Mouse (Mus musculus) limb, embryonic 11.5 days (tissue): ENCODE measurements around the gene Tmem253. TPM values are rescaled to one million over a fixed set of nuclear protein-coding genes. Genes with fewer than 3 reads are reported as not detected.
A peak's percentile ranks its signal among the peaks of the same experiment; 100 is the strongest.

Source experiments
- ATAC-seq: fragments of 200-750 bp; cut with Nextera tagmentation; 2 replicates; pipeline ENCODE4 v1.8.0; 2017; ENCODE audit warnings: low read depth; ENCODE audit not compliant: insufficient number of reproducible peaks, low FRiP score, low TSS enrichment
- DNase-seq: peaks from one replicate; pipeline ENCODE4 v3.0.0-alpha.2; 2015; ENCODE audit warnings: low spot score
- H3K27ac ChIP-seq: fragments of 300-500 bp; sonication (generic); replicated peaks from 2 replicates; pipeline ENCODE4 v1.5.1; 2014; ENCODE audit warnings: low read depth, mild to moderate bottlenecking, low read length
- H3K27me3 ChIP-seq: fragments of 300-500 bp; sonication (generic); 2 replicates; pipeline ENCODE4 v1.6.1; 2014; ENCODE audit warnings: mild to moderate bottlenecking, low read length, mixed read lengths; ENCODE audit not compliant: control insufficient read depth, insufficient read depth
- H3K36me3 ChIP-seq: fragments of 300-500 bp; sonication (generic); 2 replicates; pipeline ENCODE4 v1.6.1; 2014; ENCODE audit warnings: mild to moderate bottlenecking, low read length, moderate library complexity, mixed read lengths; ENCODE audit not compliant: control insufficient read depth, insufficient read depth
- H3K4me1 ChIP-seq: fragments of 300-500 bp; sonication (generic); 2 replicates; pipeline ENCODE4 v1.6.1; 2014; ENCODE audit warnings: low read length, mixed read lengths; ENCODE audit not compliant: control insufficient read depth, insufficient read depth
- H3K4me2 ChIP-seq: fragments of 300-500 bp; sonication (generic); 2 replicates; pipeline ENCODE4 v1.6.1; 2014; ENCODE audit warnings: low read depth, mild to moderate bottlenecking, moderate library complexity; ENCODE audit not compliant: severe bottlenecking
- H3K4me3 ChIP-seq: fragments of 300-500 bp; sonication (generic); 2 replicates; pipeline ENCODE4 v1.5.1; 2014; ENCODE audit warnings: low read depth, low read length
- H3K9ac ChIP-seq: fragments of 300-500 bp; sonication (generic); 2 replicates; pipeline ENCODE4 v1.6.1; 2014; ENCODE audit warnings: mild to moderate bottlenecking, low read length
- H3K9me3 ChIP-seq: fragments of 300-500 bp; sonication (generic); 2 replicates; pipeline ENCODE4 v1.6.1; 2016; ENCODE audit warnings: low read length; ENCODE audit not compliant: control insufficient read depth
- WGBS: fragments of 180-500 bp; shearing (Covaris S2); extraction: QIAGEN DNeasy Blood & Tissue Kit; methylation state at CpG from one replicate; pipeline ENCODE4 v1.1.7; 2014; 5-methylcytosine and 5-hydroxymethylcytosine counted together
- polyA plus RNA-seq: library from polyadenylated mRNA; unstranded; fragments of >200 nt; fragmentation: Nextera tagmentation; extraction: Ambion mirVana; gene quantifications from 2 replicates; pipeline ENCODE4 v1.2.1, GENCODE M21; 2014

Gene Tmem253
- polyA plus RNA-seq, 1 experiment from 2014 or later = 1.3 TPM

DNA sequence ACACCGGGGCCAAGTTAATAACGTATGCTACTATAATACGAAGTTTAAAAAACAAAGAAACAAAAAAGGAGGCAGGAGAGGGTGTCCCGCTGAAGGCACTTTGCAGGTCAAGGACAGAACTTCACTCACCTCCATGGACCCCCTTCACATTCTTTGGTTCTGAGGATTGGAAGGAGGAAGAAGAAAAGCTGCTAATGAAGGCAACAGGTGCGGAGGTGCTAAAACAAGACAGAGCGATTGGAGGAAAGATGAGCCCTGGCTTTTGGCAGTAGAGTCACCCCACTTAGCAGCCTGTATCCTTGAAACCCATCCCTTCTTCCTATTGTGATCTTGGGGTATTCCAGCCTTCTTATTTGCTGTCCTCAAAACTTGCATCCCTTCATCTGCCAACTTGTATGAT lies 5.6 kb upstream of the Tmem253 start:
- WGBS = 61% methylated on average over 6 of the region's 6 CpGs
- Histone ChIP-seq H3K36me3 (peaks cover 15% of the 10 kb centered on the region), H3K9me3 (no peaks in the 10 kb centered on the region), H3K4me1 (peaks cover 32% of the 10 kb centered on the region), H3K4me2 (peak overlapping the region; percentile 29; the same call in 1 of the 2 replicates), H3K9ac (no peak overlapping the region), H3K27ac (no peak overlapping the region), H3K27me3 (no peaks in the 10 kb centered on the region), H3K4me3 (no peak overlapping the region)
- ATAC-seq (no peak), DNase-seq (no peak)

DNA sequence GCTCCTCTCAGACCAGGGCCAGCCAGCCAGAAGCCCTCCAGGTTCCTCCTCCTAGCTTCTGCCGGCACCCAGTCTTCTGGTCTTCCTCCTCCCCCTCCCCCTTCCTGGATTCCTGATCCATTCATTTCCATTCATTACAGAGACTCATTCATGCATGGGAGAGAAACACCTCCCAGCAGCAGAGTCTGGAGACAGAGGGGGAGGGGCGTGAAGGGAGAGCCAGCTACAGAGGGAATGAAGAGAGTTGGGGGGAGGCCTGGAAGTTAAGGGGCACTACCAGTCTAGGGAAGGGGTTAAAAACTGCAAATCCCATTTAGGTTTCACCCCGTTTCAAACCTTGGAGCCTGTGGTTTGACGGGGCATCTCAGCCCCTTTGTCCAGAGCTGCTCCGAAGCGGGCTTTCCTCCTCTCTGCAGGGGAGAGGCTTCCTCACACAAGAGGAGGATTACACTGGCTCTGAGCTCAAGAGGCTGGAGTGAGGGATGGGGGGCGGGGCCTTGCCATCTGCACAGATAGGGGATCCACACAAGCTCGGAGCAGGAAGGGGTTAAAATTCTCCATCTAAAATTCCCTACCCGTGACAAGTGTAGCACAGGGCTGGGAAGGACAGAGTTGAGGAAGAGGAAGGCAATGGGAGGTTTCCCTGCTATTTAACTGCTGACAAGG lies 4.9 kb upstream of the Tmem253 start:
- 1% methylated on average over 9 of the region's 9 CpGs for WGBS
- Histone ChIP-seq H3K27me3 (no peaks in the 10 kb centered on the region), H3K9ac (peak overlapping the region; percentile 43), H3K4me2 (peak overlapping the region; percentile 29), H3K27ac (peak overlapping the region; percentile 58; the same call in 1 of the 2 replicates), H3K36me3 (peaks cover 10% of the 10 kb centered on the region), H3K4me3 (peak overlapping the region; percentile 10; the same call in 1 of the 2 replicates), H3K9me3 (no peaks in the 10 kb centered on the region), H3K4me1 (peaks cover 35% of the 10 kb centered on the region)
- ATAC-seq (peak; percentile 32; the same call in 1 of the 2 replicates), DNase-seq (no peak)

DNA sequence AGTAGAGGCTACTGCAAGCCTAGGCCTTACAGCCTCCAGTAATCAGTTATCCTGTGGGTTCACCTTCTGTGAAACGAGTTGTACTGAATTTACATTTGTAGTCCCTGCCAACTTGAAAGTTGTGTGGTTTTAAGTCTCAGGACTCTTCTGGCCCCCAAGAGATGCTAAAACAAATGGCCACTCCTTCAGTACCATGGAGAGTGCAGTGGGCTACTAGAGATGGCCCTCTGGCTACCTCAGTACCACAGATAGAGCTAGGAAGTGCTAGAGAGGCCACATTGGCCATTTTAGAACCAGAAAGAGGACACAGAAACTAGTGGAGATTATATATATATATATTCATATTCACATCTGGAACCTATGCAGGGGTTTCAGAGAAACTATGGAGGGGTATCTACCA lies 3.8 kb upstream of the Tmem253 start:
- no peaks in the 10 kb centered on the region for H3K9me3 ChIP-seq
- no peak overlapping the region for H3K27ac ChIP-seq
- no peak overlapping the region for H3K4me2 ChIP-seq
- no peak overlapping the region for H3K4me3 ChIP-seq
- H3K9ac ChIP-seq = no peak overlapping the region
- ATAC-seq (no peak), DNase-seq (no peak)
- peaks cover 37% of the 10 kb centered on the region for H3K4me1 ChIP-seq
- H3K36me3 ChIP-seq = peaks cover 3% of the 10 kb centered on the region; the same call in 1 of the 2 replicates
- H3K27me3 ChIP-seq = no peaks in the 10 kb centered on the region
- WGBS = 69% methylated on average over 1 of the region's 1 CpGs

DNA sequence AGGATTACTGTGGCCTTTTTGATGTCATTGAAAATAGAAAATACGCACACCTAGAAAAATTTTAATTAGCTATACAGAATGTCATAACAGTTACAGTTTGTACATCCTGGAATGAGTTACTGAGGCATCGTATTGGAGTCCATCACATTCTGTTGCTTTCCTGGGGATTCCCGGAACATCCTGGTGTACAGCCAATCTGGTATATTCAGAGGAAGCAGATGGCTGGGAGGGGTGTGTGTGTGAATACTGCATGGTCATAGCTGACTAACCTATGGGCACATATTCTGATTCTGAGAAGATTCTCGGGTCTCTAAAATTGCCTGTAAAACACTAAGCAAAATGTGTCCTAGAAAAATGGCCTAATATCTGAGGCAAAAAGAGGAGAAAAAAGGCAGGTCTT lies 3.4 kb upstream of the Tmem253 start:
- Histone ChIP-seq H3K4me1 (peaks cover 37% of the 10 kb centered on the region), H3K27me3 (no peaks in the 10 kb centered on the region), H3K9me3 (no peaks in the 10 kb centered on the region), H3K4me2 (no peak overlapping the region), H3K9ac (0 out of 2 replicates have a peak overlapping the region, but pooled peaks have one; percentile 7), H3K36me3 (no peaks in the 10 kb centered on the region; the same call in 1 of the 2 replicates), H3K4me3 (no peak overlapping the region), H3K27ac (no peak overlapping the region)
- DNase-seq (no peak), ATAC-seq (no peak)
- WGBS = 91% methylated on average over 4 of the region's 4 CpGs

DNA sequence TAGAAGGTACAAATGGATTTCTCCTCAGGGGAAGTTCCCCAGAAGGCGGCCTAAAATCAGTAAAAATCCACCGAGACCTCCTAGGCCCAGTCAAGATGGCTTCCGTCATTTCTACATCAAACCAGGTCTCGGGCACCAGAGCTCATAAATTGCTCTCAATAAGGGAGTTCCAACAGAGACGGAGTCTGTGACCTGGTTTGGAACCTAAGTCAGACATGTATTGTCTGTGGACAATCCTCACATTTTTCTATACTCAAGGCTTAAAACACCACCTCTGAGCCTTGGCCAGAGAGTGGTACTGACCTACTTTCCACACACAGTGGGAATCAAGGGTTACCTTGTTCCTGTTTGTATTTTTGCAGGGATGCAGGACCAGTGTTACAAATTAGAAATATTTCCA lies 2.9 kb upstream of the Tmem253 start:
- Histone ChIP-seq H3K4me3 (no peak overlapping the region), H3K4me2 (peak overlapping the region; percentile 58; the same call in 1 of the 2 replicates), H3K9ac (no peak overlapping the region), H3K27ac (no peak overlapping the region), H3K36me3 (no peaks in the 10 kb centered on the region; the same call in 1 of the 2 replicates), H3K9me3 (no peaks in the 10 kb centered on the region), H3K4me1 (peaks cover 37% of the 10 kb centered on the region), H3K27me3 (no peaks in the 10 kb centered on the region)
- ATAC-seq (no peak), DNase-seq (peak; percentile 20)
- WGBS = 71% methylated on average over 5 of the region's 5 CpGs

DNA sequence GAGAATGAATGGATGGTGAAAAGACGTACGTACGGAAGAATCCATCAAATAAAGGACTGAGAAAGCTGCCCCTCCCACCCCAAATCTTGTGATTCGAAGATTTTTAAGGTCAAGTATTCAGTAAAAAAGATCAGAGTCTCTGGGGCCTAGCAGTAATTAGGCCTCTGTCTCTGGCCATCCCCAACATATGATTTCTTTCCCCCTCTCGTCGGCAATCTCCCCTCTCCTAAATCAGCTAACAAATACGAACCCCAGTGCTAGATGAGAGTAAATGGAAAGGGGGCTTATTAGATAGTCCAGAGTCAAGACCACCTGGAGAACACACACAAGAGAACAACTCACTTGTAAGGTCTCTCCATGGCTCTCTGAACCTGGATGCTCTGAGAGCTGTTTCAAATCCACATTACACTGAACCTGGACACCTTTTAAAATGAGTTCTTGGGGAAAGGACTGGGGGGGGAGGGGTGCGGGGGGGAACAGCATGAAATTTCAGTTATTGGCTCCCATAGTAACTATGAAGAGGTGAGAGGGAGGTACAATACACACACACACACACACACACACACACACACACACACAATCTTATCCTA lies 2.3 kb upstream of the Tmem253 start:
- 60% methylated on average over 8 of the region's 8 CpGs for WGBS
- Histone ChIP-seq H3K36me3 (no peaks in the 10 kb centered on the region; the same call in 1 of the 2 replicates), H3K4me2 (peak overlapping the region; percentile 58), H3K9me3 (no peaks in the 10 kb centered on the region), H3K9ac (peak overlapping the region; percentile 92), H3K27me3 (no peaks in the 10 kb centered on the region), H3K4me3 (peak overlapping the region; percentile 70), H3K27ac (peak overlapping the region; percentile 96), H3K4me1 (peaks cover 37% of the 10 kb centered on the region)
- ATAC-seq (no peak), DNase-seq (no peak)

DNA sequence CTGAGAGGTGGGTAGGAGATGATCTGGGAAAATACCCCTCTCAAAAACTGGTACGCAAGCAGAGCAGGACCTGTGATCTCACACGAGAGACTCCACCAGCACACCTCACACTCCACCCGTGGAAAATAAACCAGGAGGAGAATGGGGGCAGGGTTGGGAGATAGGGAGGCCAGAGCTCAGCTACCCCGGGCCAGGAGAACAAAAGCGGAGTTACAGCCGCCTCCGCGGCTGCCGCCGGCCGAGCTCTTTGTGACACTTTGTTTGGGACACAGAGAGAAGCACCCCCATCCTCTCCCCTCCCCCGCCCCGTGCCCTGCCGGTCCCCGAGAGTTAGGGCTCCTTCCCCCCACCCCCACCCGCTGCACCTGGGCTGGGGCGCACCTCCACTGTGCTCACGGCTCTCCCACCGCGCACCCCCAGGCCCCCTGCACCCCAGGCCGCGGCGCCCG lies 1.7 kb upstream of the Tmem253 start:
- DNase-seq (peak; percentile 69), ATAC-seq (peak; percentile 22)
- peaks cover 37% of the 10 kb centered on the region for H3K4me1 ChIP-seq

DNA sequence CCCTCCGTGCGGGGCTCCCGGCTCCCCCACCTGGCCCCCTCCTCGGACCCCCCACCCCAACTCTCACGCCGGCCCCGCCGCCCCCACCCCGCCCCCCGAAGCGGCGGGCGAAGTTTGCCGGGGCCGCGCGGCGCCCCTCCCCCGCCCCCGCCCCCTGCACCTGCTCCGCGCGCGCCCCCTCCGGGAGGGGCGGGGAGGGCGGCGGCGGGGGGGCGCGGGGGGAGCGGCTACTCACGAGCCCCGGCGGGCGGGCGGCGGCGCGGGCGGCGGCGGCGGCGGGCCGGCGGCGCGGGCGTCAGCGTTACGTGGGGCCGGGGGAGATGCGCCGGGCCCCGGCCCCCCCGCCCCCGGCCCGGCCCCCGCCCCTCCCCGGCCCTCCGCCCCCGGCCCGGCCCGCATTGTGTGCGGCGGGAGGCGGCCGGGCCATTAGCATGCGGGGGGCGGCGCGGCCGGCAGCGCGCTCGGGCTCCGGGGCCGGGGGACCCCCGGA lies 1.1 kb upstream of the Tmem253 start:
- Histone ChIP-seq H3K4me2 (peak overlapping the region; percentile 58), H3K36me3 (no peaks in the 10 kb centered on the region), H3K9me3 (no peaks in the 10 kb centered on the region), H3K27ac (peak overlapping the region; percentile 96), H3K4me3 (peak overlapping the region; percentile 70), H3K9ac (peak overlapping the region; percentile 92), H3K4me1 (peaks cover 36% of the 10 kb centered on the region), H3K27me3 (no peaks in the 10 kb centered on the region)
- WGBS = 0% methylated on average over 4 of the region's 80 CpGs
- ATAC-seq (no peak), DNase-seq (no peak)

More for the DNA sequence above, 1.7 kb upstream of the Tmem253 start:
- Histone ChIP-seq H3K9me3 (no peaks in the 10 kb centered on the region), H3K36me3 (no peaks in the 10 kb centered on the region; the same call in 1 of the 2 replicates), H3K27ac (peak overlapping the region; percentile 96), H3K9ac (peak overlapping the region; percentile 92), H3K4me3 (peak overlapping the region; percentile 70), H3K27me3 (no peaks in the 10 kb centered on the region), H3K4me2 (peak overlapping the region; percentile 58)
- 2% methylated on average over 17 of the region's 24 CpGs for WGBS
